Mouse (Mus musculus) heart, postnatal 36 days (tissue): ENCODE results near the gene Agap1. TPM values are rescaled to one million over a fixed set of nuclear protein-coding genes. Genes with fewer than 3 reads are reported as not detected.
"Not testable (repeated sequence)": the region's sequence is repeated elsewhere in the genome, so short reads cannot be mapped to it uniquely, and the experiment has no call there.

Experiments
- DNase-seq, 2 experiments: peaks; one replicate each; pipeline ENCODE4 v3.0.0; 2021 to 2022
- intact Hi-C: fragments of 180-260 bp; cut with DNase I; formaldehyde crosslinking; loops from one replicate; pipeline ENCODE4 v1.15.1; 2025
- total RNA-seq, 2 experiments: library from RNA; stranded (reverse); gene quantifications; 2 replicates each; pipeline ENCODE4 v1.2.3; 2021

The Agap1 gene
- total RNA-seq, 2 experiments from 2014 or later, result 60.8 to 67.6 TPM

- intact Hi-C loops, result no loop called here
- no peak for DNase-seq
These were observed 41.6 kb downstream of the Agap1 start for GRCm38 (mm10) chr1:89496204-89496603.

- DNase-seq, result no peak
- intact Hi-C loops, result no loop called here
These were observed 46.3 kb downstream of the Agap1 start for GRCm38 (mm10) chr1:89500925-89501324.

GRCm38 (mm10) chr1:89501346-89501745 lies 46.7 kb downstream of the Agap1 start:
- intact Hi-C loops, result no loop called here
- DNase-seq, result no peak

- DNase-seq, intact Hi-C loops: not testable (repeated sequence)
These were observed 47.3 kb downstream of the Agap1 start for GRCm38 (mm10) chr1:89501891-89502290.

- intact Hi-C loops, result no loop called here
- no peak for DNase-seq
These were observed 54.6 kb downstream of the Agap1 start for GRCm38 (mm10) chr1:89509196-89509595.

GRCm38 (mm10) chr1:89509763-89510340 lies 55.2 kb downstream of the Agap1 start:
- no peak for DNase-seq
- intact Hi-C loops, result no loop called here

GRCm38 (mm10) chr1:89510731-89511130 lies 56.1 kb downstream of the Agap1 start:
- no peak for DNase-seq

GRCm38 (mm10) chr1:89513616-89514283 lies 59.1 kb downstream of the Agap1 start:
- no peak for DNase-seq
- intact Hi-C loops, result no loop called here

More at GRCm38 (mm10) chr1:89510731-89511130, 56.1 kb downstream of the Agap1 start:
- intact Hi-C loops, result no loop called here

GRCm38 (mm10) chr1:89515808-89516560 lies 61.4 kb downstream of the Agap1 start:
- intact Hi-C loops, result no loop called here
- DNase-seq, result no peak

DNA sequence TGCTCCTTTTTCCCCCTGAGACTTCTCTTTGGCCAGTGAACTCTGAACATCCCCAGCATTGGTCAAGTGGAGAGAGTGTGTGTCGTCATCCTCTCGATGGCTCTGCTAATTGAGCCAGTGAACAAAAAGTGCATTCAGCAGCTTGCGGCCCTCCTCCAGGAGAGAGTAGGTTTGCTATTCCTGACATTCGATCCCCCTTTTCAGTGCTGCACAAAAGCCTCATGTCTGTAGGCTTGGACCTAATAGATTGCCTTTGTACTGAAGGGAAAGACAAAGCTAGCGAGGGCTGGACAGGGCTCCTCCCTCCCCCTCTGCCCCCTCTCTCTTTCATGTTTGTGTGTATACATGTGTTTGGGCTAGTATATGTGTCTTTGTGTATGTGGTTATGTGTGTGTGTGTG lies 63.2 kb downstream of the Agap1 start:
- intact Hi-C loops, result no loop called here
- no peak for DNase-seq

DNA sequence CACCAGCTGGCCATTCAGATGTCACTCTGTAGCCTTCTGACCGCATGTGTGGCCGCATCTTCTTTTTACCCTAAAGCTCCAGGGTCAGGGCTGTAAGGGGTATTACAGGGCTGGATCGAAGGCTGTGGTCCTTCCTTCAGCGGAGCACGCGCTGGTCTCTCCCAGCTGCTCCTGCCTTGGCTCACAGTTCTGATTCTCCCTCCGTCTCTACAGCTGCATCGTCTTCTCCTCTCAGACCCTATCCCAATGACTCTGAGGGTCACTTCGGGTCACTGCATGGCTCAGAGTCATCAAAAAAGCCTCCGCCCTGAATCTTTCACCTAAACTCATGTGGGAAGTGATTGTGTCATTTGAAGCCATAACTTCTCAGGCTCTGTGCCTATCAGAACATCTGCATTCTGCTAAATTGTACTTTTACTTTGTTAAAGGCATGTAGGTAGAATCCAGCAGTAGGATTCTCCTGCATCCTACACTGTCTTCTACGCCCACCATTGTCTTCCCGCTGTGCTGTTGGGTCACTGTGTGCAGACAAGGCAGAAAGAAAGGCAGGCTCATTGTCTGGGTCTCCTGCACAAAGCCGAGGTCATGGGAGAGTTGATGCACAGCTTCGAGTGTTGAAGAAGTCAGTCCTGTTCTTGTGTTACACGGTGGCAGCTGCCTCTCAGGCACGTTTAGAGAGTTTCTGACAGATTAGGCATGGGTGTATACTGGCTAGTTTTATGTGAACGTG lies 65.5 kb downstream of the Agap1 start:
- no peak for DNase-seq
- intact Hi-C loops, result loop anchor here (5.0 to 10.0 kb wide), 3 partner anchors 178 to 773 kb away; no protein-coding TSS in a partner anchor

DNA sequence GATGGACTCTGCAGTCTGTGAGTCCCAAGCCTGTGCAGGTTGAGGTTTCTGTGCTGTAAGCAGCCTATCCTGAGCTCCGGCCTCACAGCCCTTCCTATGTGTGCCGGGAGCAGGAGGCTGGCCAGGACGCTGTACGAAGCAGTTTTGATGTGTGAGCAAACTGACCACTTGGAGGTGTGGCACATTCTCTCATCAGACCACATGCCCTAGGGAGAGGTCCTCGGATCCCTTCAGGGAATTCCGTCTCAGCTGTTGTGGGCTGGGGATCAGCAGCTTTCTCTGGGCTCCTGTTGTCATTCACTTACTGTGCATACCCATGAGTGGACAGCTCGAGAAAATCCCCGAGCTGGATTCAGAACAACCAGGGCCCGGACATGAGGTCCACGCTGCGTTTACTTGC lies 66.8 kb downstream of the Agap1 start:
- intact Hi-C loops, result loop anchor here (5.0 to 10.0 kb wide), 3 partner anchors 179 to 774 kb away; no protein-coding TSS in a partner anchor
- DNase-seq, result no peak

GRCm38 (mm10) chr1:89521935-89522535 lies 67.4 kb downstream of the Agap1 start:
- no peak for DNase-seq

GRCm38 (mm10) chr1:89524369-89524768 lies 69.8 kb downstream of the Agap1 start:
- peak; percentile 87 to 94 for DNase-seq
- intact Hi-C loops, result loop anchor here (1.0 to 10.0 kb wide), 5 partner anchors 182 to 777 kb away; no protein-coding TSS in a partner anchor

More at GRCm38 (mm10) chr1:89521935-89522535, 67.4 kb downstream of the Agap1 start:
- intact Hi-C loops, result loop anchor here (2.0 to 10.0 kb wide), 4 partner anchors 65 to 775 kb away; no protein-coding TSS in a partner anchor

GRCm38 (mm10) chr1:89524998-89525397 lies 70.4 kb downstream of the Agap1 start:
- intact Hi-C loops, result loop anchor here (1.0 to 10.0 kb wide), 6 partner anchors 105 to 778 kb away; no protein-coding TSS in a partner anchor

GRCm38 (mm10) chr1:89525825-89526224 lies 71.2 kb downstream of the Agap1 start:
- DNase-seq, result peak; percentile 27 to 56
- intact Hi-C loops, result loop anchor here (1.0 to 10.0 kb wide), 5 partner anchors 55 to 419 kb away; no protein-coding TSS in a partner anchor

More at GRCm38 (mm10) chr1:89524998-89525397, 70.4 kb downstream of the Agap1 start:
- no peak for DNase-seq

DNA sequence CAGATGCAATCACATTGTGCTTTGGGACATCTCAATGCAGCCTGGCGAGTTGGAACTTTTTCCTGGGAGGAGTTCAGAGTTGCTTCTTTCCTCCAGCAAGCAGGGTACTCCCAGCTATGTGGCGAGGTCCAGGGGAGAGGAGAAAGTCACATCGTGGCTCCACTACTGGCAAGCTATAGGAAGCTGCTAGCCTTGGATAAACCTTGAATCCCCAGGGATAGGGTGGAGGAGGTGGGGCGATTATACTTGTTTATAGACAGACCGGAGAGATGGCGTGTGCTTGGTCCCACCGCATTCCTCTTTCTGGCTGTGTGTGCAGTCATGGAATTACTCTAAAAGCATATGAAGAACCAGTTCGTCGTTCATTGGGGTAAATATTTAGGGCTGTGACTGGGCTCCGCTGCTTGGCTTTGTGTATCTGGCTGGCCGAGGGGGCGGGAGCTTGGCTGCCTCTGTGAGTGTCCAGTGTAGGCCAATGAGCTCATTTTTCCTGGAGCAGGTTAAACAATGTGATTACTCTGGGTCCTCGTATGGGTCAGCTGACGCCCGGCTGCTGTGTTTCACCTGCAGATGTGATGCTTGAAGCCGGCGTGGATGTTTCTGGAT lies 74.2 kb downstream of the Agap1 start:
- DNase-seq, result peak; percentile 49 to 54
- intact Hi-C loops, result loop anchor here (10.0 kb wide), 1 partner anchor 416 kb away; no protein-coding TSS in a partner anchor

DNA sequence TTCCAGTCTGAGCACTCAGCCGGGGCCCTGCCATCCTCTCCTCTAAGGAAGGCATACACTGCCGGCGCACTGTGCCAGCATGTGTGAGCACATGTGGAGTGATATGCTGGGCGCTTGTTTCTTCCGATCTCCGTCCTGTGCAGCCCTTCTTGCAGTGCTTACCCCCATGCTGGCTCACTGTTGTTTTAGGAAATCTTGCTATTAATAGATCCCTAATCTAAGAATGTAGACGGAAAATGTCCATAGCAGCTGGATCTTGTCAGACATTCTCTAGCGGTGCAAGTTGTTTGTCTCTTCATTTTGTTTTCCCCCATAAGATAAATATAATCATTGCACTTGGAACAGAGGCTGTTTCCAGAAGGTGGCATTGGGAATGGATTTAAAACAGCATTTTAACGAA lies 79.1 kb downstream of the Agap1 start:
- intact Hi-C loops, result loop anchor here (2.0 kb wide), 1 partner anchor 17 kb away; no protein-coding TSS in a partner anchor
- DNase-seq, result no peak

DNA sequence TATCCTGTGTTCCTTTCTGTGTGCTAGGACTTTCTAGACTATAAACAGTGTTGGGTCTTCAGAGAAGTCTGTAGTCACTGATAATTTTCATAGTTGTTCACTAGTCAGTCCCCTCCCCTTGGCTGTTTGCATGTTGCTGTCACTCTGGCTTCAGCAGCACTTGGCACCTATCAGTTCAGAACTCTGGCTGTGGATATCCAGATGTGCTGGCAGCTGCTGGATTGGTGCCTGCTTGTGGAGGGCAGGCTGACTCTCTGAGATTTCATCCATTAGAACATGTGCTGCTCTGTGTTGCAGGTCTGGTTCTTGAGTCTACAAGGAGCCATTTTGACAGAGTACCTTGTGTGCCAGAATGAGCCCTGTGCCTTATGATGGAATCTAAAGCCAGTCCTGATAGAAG lies 80.6 kb downstream of the Agap1 start:
- intact Hi-C loops, result loop anchor here (2.0 kb wide), 1 partner anchor 16 kb away; no protein-coding TSS in a partner anchor

More for the DNA sequence above, 80.6 kb downstream of the Agap1 start:
- no peak for DNase-seq
